Mouse (Mus musculus): ENCODE measurements around the gene Gm40193.

DNA sequence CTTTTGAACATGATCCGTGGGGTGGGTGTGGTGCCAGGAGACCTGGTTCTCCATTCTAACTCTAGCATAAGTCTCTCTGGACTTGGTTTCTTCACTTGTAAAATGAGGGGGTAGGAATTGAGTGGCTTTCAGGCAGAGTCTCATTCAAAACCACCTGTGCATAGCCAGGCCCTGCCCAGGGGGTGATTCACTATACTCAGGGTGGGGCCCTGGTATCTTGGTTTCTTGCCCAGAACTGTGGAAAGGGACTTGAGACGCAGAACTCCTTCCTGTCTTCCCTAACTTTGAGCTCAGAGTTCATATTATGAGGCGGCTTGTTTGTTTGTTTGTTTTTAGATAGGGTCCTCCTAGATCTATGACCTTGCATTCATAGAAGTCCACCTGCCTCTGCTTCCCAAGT lies 44.5 kb upstream of the Gm40193 start:
- TF ChIP-seq CTCF (IDR thresholded peaks at IDR 0.05; ENCODE audit: borderline replicate concordance, insufficient read depth, low read length) (no peak), POLR2A (IDR thresholded peaks at IDR 0.05; ENCODE audit: low read depth, low read length) (no peak)
